Mouse (Mus musculus) testis, adult 2 months (tissue): ENCODE results near the gene Mms22l.

Source experiments
- CTCF ChIP-seq: fragments of 200-500 bp; IDR thresholded peaks from 2 replicates; pipeline ENCODE4 v1.5.1; 2012; ENCODE audit warnings: low read depth, mild to moderate bottlenecking, inconsistent platforms, low read length, moderate library complexity; ENCODE audit not compliant: control insufficient read depth, insufficient read depth, insufficient replicate concordance
- POLR2A ChIP-seq: fragments of 200-500 bp; IDR thresholded peaks from 2 replicates; pipeline ENCODE4 v1.6.1; 2012; ENCODE audit warnings: low read depth, mild to moderate bottlenecking, inconsistent platforms, low read length, moderate library complexity; ENCODE audit not compliant: control insufficient read depth

DNA sequence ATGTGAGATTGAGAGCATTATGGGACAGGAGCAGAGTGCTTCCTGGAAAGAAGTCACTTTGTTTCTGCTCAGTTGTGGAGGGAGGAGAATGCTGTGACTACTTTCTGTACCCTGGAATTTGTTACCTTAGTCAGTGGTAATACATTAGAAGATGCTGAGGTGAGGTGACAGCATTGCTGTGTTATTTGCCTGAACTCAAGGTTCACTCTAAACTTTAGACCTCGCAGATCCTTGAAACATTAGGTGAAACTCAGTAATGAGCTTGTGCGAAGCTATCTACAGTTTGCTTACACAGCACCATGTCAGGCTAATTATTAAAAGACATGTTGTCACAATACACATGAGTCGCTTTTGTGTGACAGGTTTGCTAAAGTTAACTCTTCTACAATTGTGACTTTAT, 47.2 kb downstream of the Mms22l start:
- no peak for TF ChIP-seq CTCF
- TF ChIP-seq POLR2A = no peak
